Mouse (Mus musculus) G1E (cell line): ENCODE measurements around the gene Chka.

Experiments
- CTCF ChIP-seq: IDR thresholded peaks from 2 replicates; pipeline ENCODE4 v1.5.1; 2012; ENCODE audit warnings: low read depth, low read length, inconsistent platforms, mixed read lengths
- GATA1 ChIP-seq: IDR thresholded peaks from 2 replicates; pipeline ENCODE4 v1.6.1; 2012; ENCODE audit warnings: borderline replicate concordance, low read length, inconsistent platforms, mixed read lengths
- GATA2 ChIP-seq: IDR thresholded peaks from 2 replicates; pipeline ENCODE4 v1.6.1; 2012; ENCODE audit warnings: low read depth, low read length, inconsistent platforms, borderline replicate concordance
- TAL1 ChIP-seq: conservative IDR thresholded peaks from 2 replicates; pipeline ENCODE4 v1.6.1; 2012; ENCODE audit warnings: low read depth, low read length, inconsistent platforms, mixed read lengths

DNA sequence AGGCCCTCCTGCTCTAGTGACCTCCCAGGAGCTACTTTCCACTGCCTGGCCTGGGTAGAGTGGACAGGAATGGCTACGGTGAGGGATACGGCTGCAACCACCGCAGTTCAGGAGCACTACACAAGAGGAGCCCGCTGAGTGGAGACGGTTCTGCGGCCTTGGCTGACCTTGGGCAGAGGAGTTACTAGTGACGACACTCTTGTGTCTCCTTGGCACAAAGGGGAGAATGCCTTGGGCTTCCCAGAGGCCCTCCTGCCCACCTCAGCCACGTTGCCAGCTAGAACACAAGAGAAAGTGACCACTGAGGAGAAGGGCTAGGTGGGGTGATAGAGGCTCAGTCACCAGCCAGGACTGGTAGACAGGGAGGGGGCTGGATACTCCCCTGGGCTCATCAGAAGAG is 72.6 kb downstream of the Chka start:
- TF ChIP-seq CTCF: no peak
- TF ChIP-seq GATA1: no peak
- TF ChIP-seq GATA2: no peak
- TF ChIP-seq TAL1: no peak
